Mouse (Mus musculus) limb, embryonic 14.5 days (tissue): ENCODE measurements around the gene Sez6l. TPM values are rescaled to one million over a fixed set of nuclear protein-coding genes. Genes with fewer than 3 reads are reported as not detected.

Experiments
- ATAC-seq: fragments of 200-750 bp; cut with Nextera tagmentation; 2 replicates; pipeline ENCODE4 v1.8.0; 2017; ENCODE audit warnings: low read depth, moderate number of reproducible peaks, moderate TSS enrichment; ENCODE audit not compliant: low FRiP score
- DNase-seq: peaks from one replicate; pipeline ENCODE4 v3.0.0-alpha.2; 2015; ENCODE audit warnings: low spot score
- H3K27ac ChIP-seq: fragments of 300-500 bp; sonication (generic); replicated peaks from 2 replicates; pipeline ENCODE4 v1.5.1; 2014; ENCODE audit warnings: low read depth, mild to moderate bottlenecking, low read length, moderate library complexity, mixed read lengths
- H3K27me3 ChIP-seq: fragments of 300-500 bp; sonication (generic); 2 replicates; pipeline ENCODE4 v1.6.1; 2014; ENCODE audit warnings: low read length, mixed read lengths; ENCODE audit not compliant: control insufficient read depth, insufficient read depth
- H3K36me3 ChIP-seq: fragments of 300-500 bp; sonication (generic); 2 replicates; pipeline ENCODE4 v1.6.1; 2014; ENCODE audit warnings: mild to moderate bottlenecking, low read length, moderate library complexity, mixed read lengths; ENCODE audit not compliant: control insufficient read depth, insufficient read depth
- H3K4me1 ChIP-seq: fragments of 300-500 bp; sonication (generic); 2 replicates; pipeline ENCODE4 v1.6.1; 2014; ENCODE audit warnings: antibody characterized with exemption, low read length, mixed read lengths; ENCODE audit not compliant: control insufficient read depth, insufficient read depth
- H3K4me2 ChIP-seq: fragments of 300-500 bp; sonication (generic); replicated peaks from 2 replicates; pipeline ENCODE4 v1.6.1; 2014; ENCODE audit warnings: low read depth, mild to moderate bottlenecking, low read length, moderate library complexity; ENCODE audit not compliant: severe bottlenecking
- H3K4me3 ChIP-seq: fragments of 300-500 bp; sonication (generic); replicated peaks from 2 replicates; pipeline ENCODE4 v1.5.1; 2014; ENCODE audit warnings: low read length
- H3K9ac ChIP-seq: fragments of 300-500 bp; sonication (generic); 2 replicates; pipeline ENCODE4 v1.6.1; 2014; ENCODE audit warnings: mild to moderate bottlenecking, low read depth, low read length, moderate library complexity; ENCODE audit not compliant: severe bottlenecking
- H3K9me3 ChIP-seq: fragments of 300-500 bp; sonication (generic); 2 replicates; pipeline ENCODE4 v1.6.1; 2016; ENCODE audit warnings: low read length; ENCODE audit not compliant: control insufficient read depth
- POLR2A ChIP-seq: fragments of 200-500 bp; IDR thresholded peaks from 2 replicates; pipeline ENCODE4 v1.8.0; 2012; ENCODE audit warnings: inconsistent platforms, mild to moderate bottlenecking, moderate library complexity, borderline replicate concordance; ENCODE audit not compliant: insufficient read depth, insufficient read length; ENCODE audit errors: extremely low read depth
- WGBS: fragments of 180-500 bp; shearing (Covaris S2); extraction: QIAGEN DNeasy Blood & Tissue Kit; methylation state at CpG from one replicate; pipeline ENCODE4 v1.1.7; 2014; 5-methylcytosine and 5-hydroxymethylcytosine counted together
- polyA plus RNA-seq, 2 experiments: library from polyadenylated mRNA; depleted of rRNA in 1 of 2; stranded (reverse) in 1 of 2; unstranded in 1 of 2; fragments of >200 nt; fragmentation: Nextera tagmentation in 1 of 2; extraction: Ambion mirVana in 1 of 2; gene quantifications; 2 replicates each; pipeline versions ENCODE4 v1.2.1 to v1.2.3; 2012 to 2014

The Sez6l gene
- polyA plus RNA-seq, 2 experiments, result 0.89 to 1.8 TPM

DNA sequence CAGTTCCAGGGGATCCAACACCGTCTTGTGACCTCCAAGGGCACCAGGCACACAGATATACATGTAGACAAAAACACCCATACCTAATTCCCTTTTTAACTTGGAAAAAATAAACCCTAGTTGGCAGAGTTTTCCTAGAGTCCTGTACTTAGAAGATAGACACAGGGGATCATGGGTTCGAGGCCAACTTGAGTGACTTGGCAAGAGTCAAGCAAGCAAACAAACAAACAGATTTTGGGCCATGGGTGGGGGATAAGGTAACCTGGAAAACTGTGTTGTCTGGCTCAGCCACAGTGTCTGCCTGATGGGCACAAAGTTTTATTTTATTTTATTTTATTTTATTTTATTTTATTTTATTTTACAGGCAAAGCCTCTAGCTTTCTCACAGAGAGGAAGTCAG is 20.3 kb upstream of the Sez6l start:
- H3K9ac ChIP-seq, result no peak overlapping the region
- H3K4me2 ChIP-seq, result no peak overlapping the region
- no peak for TF ChIP-seq POLR2A
- no peak for DNase-seq
- H3K27me3 ChIP-seq, result no peaks in the 10 kb centered on the region
- H3K4me1 ChIP-seq, result peaks cover 12% of the 10 kb centered on the region
- no peak for ATAC-seq
- 81% methylated on average over 2 of the region's 2 CpGs for WGBS
- H3K4me3 ChIP-seq, result no peak overlapping the region
- H3K9me3 ChIP-seq, result no peaks in the 10 kb centered on the region
- no peaks in the 10 kb centered on the region for H3K36me3 ChIP-seq
- no peak overlapping the region for H3K27ac ChIP-seq

DNA sequence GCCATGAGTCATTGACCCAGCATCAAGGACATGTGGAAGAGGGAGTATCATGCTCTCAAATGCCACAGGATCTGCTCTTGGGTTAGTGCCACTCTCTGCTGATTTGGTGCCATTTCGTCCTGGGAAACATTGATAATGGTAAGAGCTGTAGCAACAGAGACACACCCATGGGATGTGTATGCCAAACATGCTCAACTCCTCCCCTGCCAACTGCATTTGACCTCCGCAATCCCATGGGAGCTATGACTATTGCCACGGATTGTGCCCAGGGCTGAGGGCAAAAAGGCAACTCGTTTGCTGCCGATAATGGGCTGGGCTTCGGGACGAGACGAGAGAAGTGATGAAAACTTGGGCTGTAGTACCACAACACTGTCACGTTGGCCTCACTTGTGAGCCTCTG is 19.7 kb upstream of the Sez6l start:
- WGBS, result 77% methylated on average over 9 of the region's 9 CpGs
- H3K27ac ChIP-seq, result no peak overlapping the region

DNA sequence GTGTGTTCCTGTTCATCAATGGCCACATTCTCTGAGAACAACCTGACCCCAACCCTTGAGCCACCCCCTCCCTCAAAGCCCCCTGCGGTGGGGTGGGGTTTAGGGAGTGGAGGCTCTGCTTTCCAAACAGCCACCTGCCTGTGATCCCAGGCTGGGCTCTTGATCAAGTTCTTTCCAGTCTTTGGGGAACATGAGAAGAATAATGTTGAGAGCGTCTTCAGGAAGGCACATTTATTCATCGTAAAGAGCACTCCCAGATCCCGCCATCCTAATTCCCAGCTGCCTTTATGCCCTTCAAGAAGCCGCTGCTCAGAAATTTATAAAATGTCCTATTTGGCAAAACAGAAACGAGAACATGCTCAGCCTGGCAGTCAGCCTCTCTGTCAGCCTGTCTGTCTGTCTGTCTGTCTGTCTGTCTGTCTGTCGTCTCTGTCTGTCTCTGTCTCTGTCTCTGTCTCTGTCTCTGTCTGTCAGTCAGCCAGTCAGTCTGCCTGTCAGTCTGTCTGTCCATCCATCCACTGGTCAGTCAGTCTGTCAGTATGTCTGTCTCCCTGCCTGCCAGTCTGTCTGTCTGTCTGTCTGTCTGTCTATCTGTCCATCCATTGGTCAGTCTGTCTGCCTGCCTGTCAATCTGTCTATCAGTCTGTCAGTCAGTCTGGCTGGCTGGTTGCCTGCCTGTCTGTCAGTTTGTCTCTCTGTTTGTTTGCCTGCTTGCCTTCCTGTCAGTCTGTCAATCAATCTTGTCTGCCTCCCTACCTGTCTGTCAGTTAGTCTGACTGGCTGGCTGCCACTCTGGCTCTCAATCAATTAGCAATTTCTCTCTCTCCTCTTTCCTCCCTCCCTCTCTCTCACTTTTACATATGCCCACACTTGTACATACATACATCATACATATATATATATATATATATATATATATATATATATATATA is 19.0 kb upstream of the Sez6l start:
- Histone ChIP-seq H3K27me3 (no peaks in the 10 kb centered on the region), H3K4me2 (no peak overlapping the region), H3K9me3 (no peaks in the 10 kb centered on the region), H3K4me1 (peaks cover 7% of the 10 kb centered on the region), H3K27ac (no peak overlapping the region), H3K9ac (no peak overlapping the region), H3K4me3 (no peak overlapping the region), H3K36me3 (no peaks in the 10 kb centered on the region)
- no peak for ATAC-seq
- no peak for DNase-seq
- WGBS, result 68% methylated on average over 7 of the region's 7 CpGs
- TF ChIP-seq POLR2A, result no peak

More for the DNA sequence above, 19.7 kb upstream of the Sez6l start:
- Histone ChIP-seq H3K9ac (no peak overlapping the region), H3K9me3 (no peaks in the 10 kb centered on the region), H3K4me1 (peaks cover 12% of the 10 kb centered on the region), H3K4me2 (no peak overlapping the region), H3K27me3 (no peaks in the 10 kb centered on the region), H3K4me3 (no peak overlapping the region), H3K36me3 (no peaks in the 10 kb centered on the region)
- DNase-seq (no peak), ATAC-seq (no peak)
- TF ChIP-seq POLR2A, result no peak

DNA sequence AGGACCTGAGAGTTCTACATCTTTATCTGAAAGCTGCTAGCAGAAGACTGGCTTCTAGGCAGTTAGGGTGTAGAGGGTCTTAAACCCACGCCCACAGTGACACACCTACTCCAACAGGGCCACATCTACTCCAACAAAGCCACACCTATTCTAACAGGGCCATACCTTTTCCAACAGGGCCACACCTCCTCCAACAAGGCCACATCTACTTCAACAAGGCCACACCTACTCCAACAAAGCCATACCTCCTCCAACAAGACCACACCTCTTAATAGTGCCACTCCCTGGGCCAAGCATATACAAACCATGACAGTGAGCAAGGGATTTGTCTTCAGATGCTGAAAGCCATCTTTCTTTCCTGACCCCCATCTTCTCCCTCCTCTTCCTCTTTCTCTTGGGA is 14.7 kb upstream of the Sez6l start:
- no peaks in the 10 kb centered on the region for H3K9me3 ChIP-seq
- H3K4me1 ChIP-seq, result no peaks in the 10 kb centered on the region
- H3K9ac ChIP-seq, result no peak overlapping the region
- H3K4me2 ChIP-seq, result no peak overlapping the region
- no peak for DNase-seq
- 58% methylated on average over 1 of the region's 1 CpGs for WGBS
- ATAC-seq, result no peak
- TF ChIP-seq POLR2A, result no peak
- H3K27ac ChIP-seq, result no peak overlapping the region
- H3K4me3 ChIP-seq, result no peak overlapping the region
- no peaks in the 10 kb centered on the region for H3K27me3 ChIP-seq
- H3K36me3 ChIP-seq, result no peaks in the 10 kb centered on the region

DNA sequence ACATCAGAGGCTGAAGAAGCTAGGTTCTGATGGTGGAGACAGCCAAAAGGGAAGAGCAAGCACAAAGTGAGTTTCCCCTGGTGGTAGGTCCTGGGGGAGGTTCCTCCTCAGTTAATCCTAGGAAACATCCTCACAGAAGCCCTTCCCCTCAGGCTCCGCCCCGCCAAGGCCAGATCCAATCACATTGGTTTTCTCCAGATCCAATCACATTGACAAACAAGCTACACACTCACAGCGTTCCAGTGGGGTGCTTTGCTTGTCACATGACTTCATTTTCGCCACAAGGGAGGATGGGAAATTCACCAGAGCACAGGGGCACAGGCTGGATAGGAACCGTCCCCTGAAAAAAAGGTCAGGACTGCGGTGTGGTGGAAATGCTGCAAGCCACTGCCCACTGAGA is 9.1 kb upstream of the Sez6l start:
- no peak for ATAC-seq
- no peaks in the 10 kb centered on the region for H3K4me1 ChIP-seq
- H3K9ac ChIP-seq, result no peak overlapping the region
- H3K27ac ChIP-seq, result no peak overlapping the region
- no peaks in the 10 kb centered on the region for H3K27me3 ChIP-seq
- no peak overlapping the region for H3K4me3 ChIP-seq
- no peak for DNase-seq
- no peaks in the 10 kb centered on the region for H3K9me3 ChIP-seq
- no peak overlapping the region for H3K4me2 ChIP-seq
- no peak for TF ChIP-seq POLR2A
- H3K36me3 ChIP-seq, result no peaks in the 10 kb centered on the region
- WGBS, result 48% methylated on average over 6 of the region's 6 CpGs
